Mouse (Mus musculus): Measurements from ENCODE around the gene Elof1. TPM values are rescaled to one million over a fixed set of nuclear protein-coding genes. Genes with fewer than 3 reads are reported as not detected.

The Elof1 gene
- total RNA-seq, 1 experiment = 85.3 TPM

DNA sequence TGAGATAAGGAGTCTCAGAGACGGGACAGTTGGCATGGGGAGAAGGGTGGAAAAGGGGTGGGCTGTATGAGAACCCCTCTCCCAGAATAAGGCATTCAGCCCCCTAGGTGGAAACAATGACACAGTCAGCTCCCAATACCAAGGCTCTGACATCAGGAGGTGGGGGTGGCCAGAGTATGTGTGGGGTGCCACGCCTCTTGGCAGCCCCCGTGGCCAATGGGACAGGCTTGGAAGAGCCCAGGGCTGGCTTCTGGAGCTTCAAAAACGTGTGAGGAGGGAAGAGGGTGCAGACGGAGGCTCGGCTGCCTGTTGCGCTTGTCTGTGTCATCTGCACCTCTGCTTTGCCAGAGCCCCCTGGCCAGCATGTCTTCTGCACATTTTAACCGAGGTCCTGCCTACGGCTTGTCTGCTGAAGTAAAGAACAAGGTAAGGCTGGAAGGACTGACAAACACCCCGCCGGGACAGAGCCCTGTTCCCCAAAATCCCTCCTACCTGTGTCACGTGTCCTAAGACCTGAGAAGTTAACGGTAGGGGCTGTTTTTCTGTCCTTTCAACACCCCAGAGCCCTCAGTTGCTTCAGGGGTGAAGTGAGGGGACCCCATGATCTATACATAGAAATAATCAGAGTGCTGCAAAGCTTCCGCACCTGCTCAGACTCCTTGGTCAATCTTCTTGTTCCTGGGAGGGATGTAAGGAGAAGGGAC is 17.8 kb downstream of the Elof1 start, which contains the start of gene Cnn1:
TSS of gene Cnn1 (plus strand) at position 224 of the 704 bp plus-strand sequence.
- H3K4me3 ChIP-seq (ENCODE audit: insufficient read depth in 1 of 2, low read depth in 1 of 2, low read length in 2 of 2, poor library complexity in 1 of 2, severe bottlenecking in 1 of 2) = peak within 1 kb of the TSS; percentile 34 to 40; a peak in 2 of 4 replicates
- no peaks in the 10 kb centered on the region for H3K9me3 ChIP-seq (ENCODE audit: control insufficient read depth, insufficient read depth, low read depth, low read length)
- TF ChIP-seq HCFC1 (IDR thresholded peaks at IDR 0.05; ENCODE audit: borderline replicate concordance, insufficient read depth, low read length) (no peak), CHD2 (IDR thresholded peaks at IDR 0.05; ENCODE audit: low read depth, low read length) (no peak), ZC3H11A (IDR thresholded peaks at IDR 0.05; ENCODE audit: borderline replicate concordance, low read depth, low read length) (no peak), ZNF384 (IDR thresholded peaks at IDR 0.05; ENCODE audit: low read depth, low read length) (no peak), MAFK (IDR thresholded peaks at IDR 0.05; ENCODE audit: insufficient read depth, low read depth, low read length) (no peak)
- H3K9ac ChIP-seq (ENCODE audit: insufficient read depth, low read depth, low read length, poor library complexity, severe bottlenecking) = no peak within 1 kb of the TSS; the same call in 1 of the 2 replicates
- in situ Hi-C loops (cut with MboI; ENCODE audit: low sequenced_read_pairs in 2 of 2, unreplicated experiment in 2 of 2) = no loop called here
- H3K4me1 ChIP-seq (ENCODE audit: control insufficient read depth in 2 of 2, insufficient read depth in 2 of 2, low read length in 2 of 2, poor library complexity in 1 of 2) = peaks cover 1 to 7% of the 10 kb centered on the region in 2 experiments; a peak in 2 of 4 replicates
- H3K27ac ChIP-seq (ENCODE audit: insufficient read depth, low read depth, low read length, poor library complexity, severe bottlenecking) = no peak within 1 kb of the TSS
- H3K36me3 ChIP-seq (ENCODE audit: control insufficient read depth, insufficient read depth, low read length, poor library complexity, severe bottlenecking) = no peaks in the 10 kb centered on the region
- DNase-seq (ENCODE audit: low read depth, low spot score) = no peak

DNA sequence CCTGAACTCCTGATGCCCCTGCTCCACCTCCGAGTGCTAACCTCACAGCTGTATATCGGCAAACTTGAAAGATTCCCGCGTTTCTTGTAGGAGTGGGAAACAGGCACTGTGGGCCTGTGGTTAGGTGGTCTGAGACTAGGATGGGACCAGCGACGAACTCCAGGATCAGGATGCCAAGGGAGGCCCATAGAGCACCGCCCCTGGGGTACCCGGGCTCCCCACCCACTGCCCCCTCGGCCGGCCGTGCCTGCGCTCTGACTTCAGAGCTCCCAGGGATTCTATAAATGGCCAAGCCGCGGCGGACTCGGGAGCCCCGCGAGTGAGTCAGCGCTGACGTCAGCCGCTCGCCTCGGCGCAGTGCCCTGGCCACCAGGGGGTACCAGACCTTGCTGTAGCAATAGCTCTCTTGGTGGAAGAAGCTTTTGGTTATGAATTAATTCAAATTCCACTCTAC is 21.1 kb downstream of the Elof1 start:
- Histone ChIP-seq H3K9ac (ENCODE audit: insufficient read depth, low read depth, low read length, poor library complexity, severe bottlenecking) (peak overlapping the region; percentile 64; the same call in 1 of the 2 replicates), H3K4me1 (ENCODE audit: control insufficient read depth in 2 of 2, insufficient read depth in 2 of 2, low read length in 2 of 2, poor library complexity in 1 of 2) (peaks cover 1 to 8% of the 10 kb centered on the region in 2 experiments; a peak in 2 of 4 replicates), H3K4me3 (ENCODE audit: insufficient read depth in 1 of 2, low read depth in 1 of 2, low read length in 2 of 2, poor library complexity in 1 of 2, severe bottlenecking in 1 of 2) (peak overlapping the region; percentile 36 to 61), H3K9me3 (ENCODE audit: control insufficient read depth, insufficient read depth, low read depth, low read length) (no peaks in the 10 kb centered on the region), H3K36me3 (ENCODE audit: control insufficient read depth, insufficient read depth, low read length, poor library complexity, severe bottlenecking) (no peaks in the 10 kb centered on the region), H3K27ac (ENCODE audit: insufficient read depth, low read depth, low read length, poor library complexity, severe bottlenecking) (no peak overlapping the region)
- no peak for DNase-seq (ENCODE audit: low read depth, low spot score)
- TF ChIP-seq CHD2 (IDR thresholded peaks at IDR 0.05; ENCODE audit: low read depth, low read length) (no peak), ZC3H11A (IDR thresholded peaks at IDR 0.05; ENCODE audit: borderline replicate concordance, low read depth, low read length) (no peak), HCFC1 (IDR thresholded peaks at IDR 0.05; ENCODE audit: borderline replicate concordance, insufficient read depth, low read length) (no peak), ZNF384 (IDR thresholded peaks at IDR 0.05; ENCODE audit: low read depth, low read length) (no peak), MAFK (IDR thresholded peaks at IDR 0.05; ENCODE audit: insufficient read depth, low read depth, low read length) (no peak)
- in situ Hi-C loops (cut with MboI; ENCODE audit: low sequenced_read_pairs in 2 of 2, unreplicated experiment in 2 of 2) = no loop called here

DNA sequence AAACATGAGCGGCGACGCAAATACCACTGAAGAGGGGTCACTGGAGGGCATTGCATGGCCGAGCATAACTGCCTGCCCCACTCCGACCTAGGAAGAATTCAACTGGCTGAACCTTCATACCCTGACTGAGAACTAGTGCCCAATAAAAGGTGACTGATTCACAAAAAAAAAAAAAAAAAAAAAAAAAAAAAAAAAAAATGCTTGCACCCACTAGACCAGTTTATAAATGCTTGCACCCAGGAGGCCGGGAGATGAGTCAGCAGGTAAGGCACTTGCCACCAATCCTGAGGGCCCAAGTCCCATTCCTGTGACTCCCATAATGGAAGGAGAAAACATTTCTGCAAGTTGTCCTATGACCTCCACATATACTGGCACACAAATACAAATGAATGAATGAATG is 24.2 kb downstream of the Elof1 start:
- DNase-seq (ENCODE audit: low read depth, low spot score) = no peak
- no peak for TF ChIP-seq CHD2 (IDR thresholded peaks at IDR 0.05; ENCODE audit: low read depth, low read length)
- peak; percentile 60; the same call in 1 of the 2 replicates for TF ChIP-seq ZNF384 (IDR thresholded peaks at IDR 0.05; ENCODE audit: low read depth, low read length)
- no peak for TF ChIP-seq MAFK (IDR thresholded peaks at IDR 0.05; ENCODE audit: insufficient read depth, low read depth, low read length)
- H3K27ac ChIP-seq (ENCODE audit: insufficient read depth, low read depth, low read length, poor library complexity, severe bottlenecking) = no peak overlapping the region
- no peaks in the 10 kb centered on the region for H3K9me3 ChIP-seq (ENCODE audit: control insufficient read depth, insufficient read depth, low read depth, low read length)
- H3K9ac ChIP-seq (ENCODE audit: insufficient read depth, low read depth, low read length, poor library complexity, severe bottlenecking) = no peak overlapping the region
- H3K4me1 ChIP-seq (ENCODE audit: control insufficient read depth in 2 of 2, insufficient read depth in 2 of 2, low read length in 2 of 2, poor library complexity in 1 of 2) = peaks cover 0 to 1% of the 10 kb centered on the region in 2 experiments; a peak in 1 of 4 replicates
- no peaks in the 10 kb centered on the region for H3K36me3 ChIP-seq (ENCODE audit: control insufficient read depth, insufficient read depth, low read length, poor library complexity, severe bottlenecking)
- no peak overlapping the region for H3K4me3 ChIP-seq (ENCODE audit: insufficient read depth in 1 of 2, low read depth in 1 of 2, low read length in 2 of 2, poor library complexity in 1 of 2, severe bottlenecking in 1 of 2)
- in situ Hi-C loops (cut with MboI; ENCODE audit: low sequenced_read_pairs in 2 of 2, unreplicated experiment in 2 of 2) = no loop called here

DNA sequence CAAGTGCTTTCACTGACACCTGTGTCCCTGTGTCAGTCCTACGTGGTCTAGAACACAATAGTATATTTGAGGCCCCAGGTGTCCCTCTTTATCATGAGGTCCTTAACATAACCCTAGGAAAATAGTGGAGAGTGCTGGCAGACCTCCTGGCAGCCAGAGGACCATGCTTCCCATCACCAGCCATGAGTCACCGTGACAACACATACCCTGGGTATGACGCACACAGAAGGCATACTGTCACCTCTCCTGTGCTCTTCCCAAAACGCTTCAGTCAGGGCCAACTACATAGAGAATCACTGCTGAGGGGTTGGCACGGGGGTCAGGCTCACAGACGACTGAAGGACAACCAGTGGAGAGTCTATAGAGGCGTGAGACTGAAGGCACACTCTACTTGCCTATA is 27.0 kb downstream of the Elof1 start:
- in situ Hi-C loops (cut with MboI; ENCODE audit: low sequenced_read_pairs in 2 of 2, unreplicated experiment in 2 of 2) = no loop called here
- no peak for TF ChIP-seq CHD2 (IDR thresholded peaks at IDR 0.05; ENCODE audit: low read depth, low read length)
- Histone ChIP-seq H3K9me3 (ENCODE audit: control insufficient read depth, insufficient read depth, low read depth, low read length) (no peaks in the 10 kb centered on the region), H3K9ac (ENCODE audit: insufficient read depth, low read depth, low read length, poor library complexity, severe bottlenecking) (no peak overlapping the region), H3K36me3 (ENCODE audit: control insufficient read depth, insufficient read depth, low read length, poor library complexity, severe bottlenecking) (no peaks in the 10 kb centered on the region), H3K4me3 (ENCODE audit: insufficient read depth in 1 of 2, low read depth in 1 of 2, low read length in 2 of 2, poor library complexity in 1 of 2, severe bottlenecking in 1 of 2) (no peak overlapping the region), H3K4me1 (ENCODE audit: control insufficient read depth in 2 of 2, insufficient read depth in 2 of 2, low read length in 2 of 2, poor library complexity in 1 of 2) (peaks cover 0 to 3% of the 10 kb centered on the region in 2 experiments; a peak in 1 of 4 replicates), H3K27ac (ENCODE audit: insufficient read depth, low read depth, low read length, poor library complexity, severe bottlenecking) (no peak overlapping the region)
- DNase-seq (ENCODE audit: low read depth, low spot score) = no peak

All from ES-E14 (cell line).